Mouse (Mus musculus) adrenal gland, adult 18-20 months (tissue): ENCODE data around the gene Skint4. TPM values are rescaled to one million over a fixed set of nuclear protein-coding genes. Genes with fewer than 3 reads are reported as not detected.

Source experiments
- DNase-seq, 2 experiments: peaks; one replicate each; pipeline ENCODE4 v3.0.0; 2021 to 2022; ENCODE audit warnings: low spot score in 2 of 2
- long read RNA-seq, 2 experiments: library from polyadenylated mRNA; stranded (forward); transcript quantifications; one replicate each; pipeline ENCODE4 v2.0.0; 2021
- total RNA-seq, 2 experiments: library from RNA; stranded (reverse); gene quantifications; 1 replicate in 1 of 2; 2 replicates in 1 of 2; pipeline ENCODE4 v1.2.3; 2021

Gene Skint4
- total RNA-seq, result not detected
- long read RNA-seq, experiment 1, result 0 reads
- long read RNA-seq, experiment 2, result 0 reads

- DNase-seq, result no peak
Observed at GRCm38 (mm10) chr4:112071716-112072115, at the start of gene Skint4. Gene Skint4 (plus strand): TSS chr4:112072016.

Other genes starting within 250 kb of the Skint4 start
- gene Slc5a9, start 169.1 kb upstream of the Skint4 start, total RNA-seq, result not detected
- not detected for gene Skint8, start 152.6 kb upstream of the Skint4 start, total RNA-seq
- not detected for gene Skint7, start 99.1 kb upstream of the Skint4 start, total RNA-seq
- not detected for gene Skint1, start 65.7 kb upstream of the Skint4 start, total RNA-seq
- not detected for gene Skint3, start 160.2 kb downstream of the Skint4 start, total RNA-seq